Mouse (Mus musculus) urinary bladder, postnatal 36 days (tissue): ENCODE results near the gene Cfap61.

Source experiments
- DNase-seq, 2 experiments: peaks; one replicate each; pipeline ENCODE4 v3.0.0; 2022; ENCODE audit warnings: low spot score in 2 of 2, mixed read lengths in 1 of 2

Gene Cfap61

GRCm38 (mm10) chr2:145949475-145950068, 15.0 kb downstream of the Cfap61 start:
- no peak for DNase-seq

GRCm38 (mm10) chr2:145950239-145950638, 15.7 kb downstream of the Cfap61 start:
- DNase-seq: no peak

GRCm38 (mm10) chr2:145952726-145953125, 18.1 kb downstream of the Cfap61 start:
- DNase-seq: no peak

DNA sequence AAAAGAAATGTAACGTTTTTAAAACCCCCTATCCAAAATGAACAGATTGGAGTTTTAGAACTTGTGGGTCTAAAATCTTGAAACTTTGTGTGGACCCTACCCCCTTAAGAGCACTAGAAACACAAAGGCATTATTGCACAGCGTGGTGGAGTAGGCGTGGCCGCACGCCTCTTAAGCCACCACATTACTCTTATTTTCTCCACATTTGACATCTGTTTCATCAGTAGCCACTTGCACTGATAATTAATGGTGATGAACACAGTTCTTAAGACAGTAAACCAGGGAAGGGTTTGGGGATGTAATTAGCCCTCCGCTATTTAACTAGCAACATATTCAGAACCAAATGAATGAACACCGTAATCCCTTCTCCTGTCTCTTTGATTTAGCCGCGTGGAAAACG, 21.3 kb downstream of the Cfap61 start:
- DNase-seq: no peak

GRCm38 (mm10) chr2:145956318-145956717, 21.7 kb downstream of the Cfap61 start:
- DNase-seq: no peak

GRCm38 (mm10) chr2:145957450-145957849, 22.9 kb downstream of the Cfap61 start:
- no peak for DNase-seq

- no peak for DNase-seq
These were observed 23.5 kb downstream of the Cfap61 start for GRCm38 (mm10) chr2:145958097-145958496.

DNA sequence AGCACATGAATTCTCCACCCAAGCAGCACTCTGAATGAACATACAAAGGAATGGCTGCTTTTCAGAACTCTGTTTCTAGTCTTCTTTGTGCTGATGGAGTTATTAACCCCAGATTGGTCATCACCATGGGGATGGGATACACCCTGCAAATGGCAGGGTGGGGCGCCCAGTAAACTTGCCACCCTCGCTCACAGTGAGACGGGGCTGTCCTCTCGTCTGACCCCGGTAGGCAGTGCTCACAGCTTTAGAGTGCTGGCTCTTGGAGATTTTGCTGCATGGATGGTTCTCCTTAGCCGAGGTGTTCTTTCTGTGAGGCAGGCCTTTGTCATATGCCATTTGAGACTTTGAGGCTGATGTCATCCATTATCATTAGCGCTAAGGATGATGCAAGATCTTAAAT, 24.0 kb downstream of the Cfap61 start:
- no peak for DNase-seq

DNA sequence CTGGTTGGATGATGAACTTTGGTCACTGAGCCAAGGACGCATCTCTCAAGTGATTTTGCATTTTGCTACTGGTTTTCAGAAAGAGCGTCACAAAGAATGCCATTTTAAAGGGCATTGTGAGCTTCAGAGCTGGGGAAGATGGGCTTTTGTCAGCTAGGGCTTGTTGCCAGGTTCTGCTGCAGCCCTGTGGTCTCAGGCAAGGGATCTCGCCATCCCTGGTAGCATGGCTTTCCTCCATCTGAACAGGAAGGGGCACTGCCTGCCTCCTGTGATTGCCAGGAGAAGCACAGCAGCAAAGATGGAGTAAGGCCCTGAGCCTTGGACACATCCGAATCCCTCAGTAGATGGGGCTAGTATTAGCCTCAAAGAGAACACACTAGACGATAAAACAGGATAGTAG, 27.3 kb downstream of the Cfap61 start:
- no peak for DNase-seq

DNA sequence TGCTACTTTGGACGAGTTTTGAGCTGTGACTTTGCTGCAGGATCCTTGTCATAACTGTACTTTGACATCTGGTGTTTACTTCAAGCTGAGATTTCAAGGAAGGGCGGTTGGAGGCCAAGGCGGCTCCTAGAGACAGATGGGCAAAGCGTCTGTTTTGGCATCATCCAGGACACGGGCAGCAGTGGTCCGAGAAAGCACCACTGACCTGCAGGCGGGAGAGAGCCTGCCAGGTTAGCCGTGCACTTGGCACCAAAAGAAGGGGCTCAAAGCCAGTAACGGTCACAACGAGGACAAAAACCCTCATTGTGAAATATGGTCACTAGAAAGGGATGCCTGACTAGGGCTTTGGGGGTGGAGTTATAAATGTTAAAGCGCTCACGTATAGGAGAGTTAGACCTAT, 36.2 kb downstream of the Cfap61 start:
- DNase-seq: no peak

- no peak for DNase-seq
These were observed 36.8 kb downstream of the Cfap61 start for GRCm38 (mm10) chr2:145971237-145972010.

- no peak for DNase-seq
These were observed 38.0 kb downstream of the Cfap61 start for GRCm38 (mm10) chr2:145972571-145972970.

GRCm38 (mm10) chr2:145979616-145980015, 45.0 kb downstream of the Cfap61 start:
- DNase-seq: no peak

GRCm38 (mm10) chr2:145980881-145981280, 46.3 kb downstream of the Cfap61 start:
- no peak for DNase-seq

DNA sequence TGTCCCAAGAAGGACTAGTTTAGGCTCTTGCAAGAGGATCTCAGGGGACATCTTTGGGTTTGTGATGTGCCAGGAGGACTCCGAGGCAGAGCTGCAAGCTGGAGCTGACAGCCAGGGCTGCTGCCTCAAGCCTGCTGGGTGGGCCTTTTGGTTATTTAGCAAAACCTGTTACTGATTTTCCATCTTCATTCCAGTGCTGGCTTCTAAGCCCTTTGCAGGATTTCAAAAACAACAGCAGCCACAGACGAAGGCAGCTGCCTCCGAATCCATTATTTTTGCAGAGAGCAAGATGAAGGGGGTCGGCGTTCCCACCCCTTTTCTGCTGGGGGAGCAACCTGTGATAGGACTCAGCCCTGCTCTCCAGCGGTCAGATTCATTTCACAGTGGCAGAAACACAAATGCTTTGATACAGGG, 47.1 kb downstream of the Cfap61 start:
- DNase-seq: no peak

DNA sequence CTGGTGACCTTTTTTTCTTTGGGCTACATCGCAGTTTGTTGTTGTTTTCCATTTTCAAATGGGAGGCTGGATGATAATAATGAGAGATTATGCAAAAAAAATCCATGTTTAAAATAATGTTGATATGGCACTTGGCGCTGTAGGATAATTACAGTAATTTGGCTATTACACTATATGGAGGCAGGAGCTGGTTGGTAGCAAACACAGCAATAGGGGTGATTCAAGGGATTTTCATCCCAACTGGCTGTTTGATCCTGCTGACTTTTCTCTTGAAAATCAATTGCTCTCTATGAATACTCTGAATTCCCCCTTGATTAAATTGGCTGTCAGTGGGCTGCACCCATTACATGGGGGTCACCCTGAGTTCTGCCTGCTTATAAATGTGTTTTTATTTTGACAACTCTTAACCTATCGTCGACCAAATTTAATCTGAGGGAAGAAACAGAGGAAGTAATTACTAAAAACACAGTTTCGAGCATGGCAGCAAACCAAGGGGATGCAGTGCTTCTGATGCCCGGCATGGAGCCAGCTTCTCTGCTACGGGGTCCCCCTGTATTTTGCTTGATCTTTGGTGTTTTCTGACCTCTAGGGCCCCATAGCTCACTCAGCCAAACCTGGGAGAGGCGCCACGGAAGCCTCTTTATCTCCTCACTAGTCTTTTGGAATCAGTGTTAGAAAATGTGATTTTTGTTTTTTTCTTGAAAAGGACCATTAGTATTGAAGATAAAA, 47.9 kb downstream of the Cfap61 start:
- DNase-seq: no peak

DNA sequence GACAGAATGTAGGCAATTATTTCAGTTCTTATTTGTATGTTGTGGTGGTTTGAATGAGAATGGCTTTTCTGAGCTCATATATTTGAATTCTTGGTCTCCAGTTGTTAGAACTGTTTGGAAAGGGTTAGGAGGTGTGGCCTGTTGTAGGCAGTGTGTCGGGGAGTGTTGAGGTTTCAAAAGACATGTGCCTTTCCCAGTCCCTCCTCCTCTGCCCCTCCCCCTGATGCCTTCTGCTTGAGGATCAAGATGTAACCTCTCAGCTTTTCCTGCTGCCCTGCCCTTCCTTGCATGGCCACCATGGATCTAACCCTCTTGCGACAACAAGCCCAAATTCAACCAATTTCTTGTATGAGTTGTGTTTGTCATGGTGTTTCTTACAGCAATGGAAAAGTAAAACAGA, 53.2 kb downstream of the Cfap61 start:
- no peak for DNase-seq

DNA sequence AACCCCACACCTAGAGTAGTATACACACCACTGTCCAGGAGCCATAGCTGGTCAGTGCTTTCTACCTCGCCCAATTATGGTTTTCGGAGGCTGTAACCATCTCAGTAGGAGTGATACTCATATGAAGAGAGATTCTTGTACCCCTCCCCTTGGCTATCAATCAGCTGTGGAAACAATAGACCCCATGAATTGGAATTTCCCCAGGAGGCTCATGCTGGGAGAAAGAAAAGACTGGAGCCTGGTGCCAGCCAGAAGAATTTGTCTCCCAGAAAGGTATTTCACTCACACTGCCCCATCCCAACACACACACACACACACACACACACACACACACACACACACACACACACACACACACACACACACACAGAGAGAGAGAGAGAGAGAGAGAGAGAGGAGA, 55.9 kb downstream of the Cfap61 start:
- no peak for DNase-seq

- DNase-seq: no peak
These were observed 61.9 kb downstream of the Cfap61 start for GRCm38 (mm10) chr2:145996472-145996871.

- DNase-seq: no peak
These were observed 63.5 kb downstream of the Cfap61 start for GRCm38 (mm10) chr2:145997956-145998525.

DNA sequence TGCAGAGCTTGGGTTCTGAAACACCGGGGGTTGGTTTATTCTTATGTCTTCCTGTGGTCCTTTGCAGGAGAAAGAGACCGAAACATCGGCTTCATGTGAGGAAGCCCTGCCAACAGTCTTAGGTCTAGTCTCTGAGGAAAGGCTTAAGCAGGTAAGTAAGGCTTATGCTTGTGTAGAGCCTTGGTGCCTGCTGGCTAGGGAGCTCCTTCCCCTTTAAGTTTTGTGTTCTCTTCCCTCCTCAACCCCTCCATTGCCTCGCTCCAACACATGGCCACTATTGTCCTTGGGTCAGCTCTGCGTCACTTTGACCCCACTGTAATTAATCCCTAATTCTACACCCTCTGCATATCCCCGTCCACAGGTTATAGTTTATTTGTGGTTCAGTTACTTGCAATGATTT, 74.2 kb downstream of the Cfap61 start:
- no peak for DNase-seq

- no peak for DNase-seq
These were observed 75.2 kb downstream of the Cfap61 start for GRCm38 (mm10) chr2:146009596-146010349.
